8 mouse cellular contexts compared by ENCODE assay signal in genomic region chr17:29164469-29165111, GRCm38 (mm10). TPM values are rescaled to one million over a fixed set of nuclear protein-coding genes. Genes with fewer than 3 reads are reported as not detected.
DNase-seq lines count a peak whose midpoint lies in the region; ATAC-seq and TF ChIP-seq lines count a peak whose summit lies in the region.

No protein-coding gene starts in this region.

- no peak overlapping the region for H3K9ac ChIP-seq in neural tube, embryonic 11.5 days (ENCODE audit: low read length)
- H3K9ac ChIP-seq in neural tube, embryonic 15.5 days (replicated peaks): no peak overlapping the region
- no peak overlapping the region for H3K9ac ChIP-seq in embryonic facial prominence, embryonic 11.5 days (replicated peaks; ENCODE audit: low read length)
- H3K9ac ChIP-seq in hindbrain, postnatal 0 days (replicated peaks; ENCODE audit: low read length): no peak overlapping the region
- no peak overlapping the region for H3K9ac ChIP-seq in lung, embryonic 14.5 days

- no peaks in the 10 kb centered on the region for H3K36me3 ChIP-seq in neural tube, embryonic 11.5 days (ENCODE audit: control insufficient read depth, insufficient read depth, low read length)
- H3K36me3 ChIP-seq in neural tube, embryonic 15.5 days: no peaks in the 10 kb centered on the region
- H3K36me3 ChIP-seq in embryonic facial prominence, embryonic 11.5 days (replicated peaks; ENCODE audit: control insufficient read depth, insufficient read depth, low read depth, low read length): no peaks in the 10 kb centered on the region
- H3K36me3 ChIP-seq in hindbrain, postnatal 0 days (ENCODE audit: insufficient read depth, low read length): no peaks in the 10 kb centered on the region
- H3K36me3 ChIP-seq in lung, embryonic 14.5 days (ENCODE audit: insufficient read depth): no peaks in the 10 kb centered on the region
- no peaks in the 10 kb centered on the region; the same call in 1 of the 2 replicates for H3K36me3 ChIP-seq in splenic B cell, adult 2 months (ENCODE audit: control insufficient read depth, insufficient read depth, low read length, poor library complexity, severe bottlenecking)

- no peak for ATAC-seq in neural tube, embryonic 11.5 days (ENCODE audit: insufficient read depth, low FRiP score, low TSS enrichment)
- ATAC-seq in neural tube, embryonic 15.5 days (ENCODE audit: low FRiP score): no peak
- ATAC-seq in embryonic facial prominence, embryonic 11.5 days (replicated peaks; ENCODE audit: insufficient number of reproducible peaks, low FRiP score, low TSS enrichment, low read depth): 0 out of 2 replicates have a peak, but pooled peaks have one; percentile 12
- no peak for ATAC-seq in hindbrain, postnatal 0 days
- peak; percentile 47; the same call in 1 of the 2 replicates for ATAC-seq in lung, embryonic 14.5 days (ENCODE audit: insufficient read depth)
- ATAC-seq in erythroid progenitor cell, adult 5-6 weeks (replicated peaks; ENCODE audit: low FRiP score, poor library complexity, severe bottlenecking): no peak

- peaks cover 3% of the 10 kb centered on the region; the same call in 1 of the 2 replicates for H3K4me1 ChIP-seq in neural tube, embryonic 11.5 days (ENCODE audit: control insufficient read depth, insufficient read depth, low read length)
- H3K4me1 ChIP-seq in neural tube, embryonic 15.5 days: peaks cover 13% of the 10 kb centered on the region
- peaks cover 2% of the 10 kb centered on the region; the same call in 1 of the 2 replicates for H3K4me1 ChIP-seq in embryonic facial prominence, embryonic 11.5 days (ENCODE audit: control insufficient read depth, insufficient read depth, low read length)
- no peaks in the 10 kb centered on the region for H3K4me1 ChIP-seq in hindbrain, postnatal 0 days (ENCODE audit: insufficient read depth, low read length)
- H3K4me1 ChIP-seq in lung, embryonic 14.5 days (ENCODE audit: insufficient read depth): peaks cover 8% of the 10 kb centered on the region

- H3K9me3 ChIP-seq in neural tube, embryonic 11.5 days (ENCODE audit: control insufficient read depth, low read length): no peaks in the 10 kb centered on the region
- H3K9me3 ChIP-seq in neural tube, embryonic 15.5 days (replicated peaks): no peaks in the 10 kb centered on the region
- no peaks in the 10 kb centered on the region; the same call in 1 of the 2 replicates for H3K9me3 ChIP-seq in embryonic facial prominence, embryonic 11.5 days (replicated peaks; ENCODE audit: control insufficient read depth, low read length)
- no peaks in the 10 kb centered on the region for H3K9me3 ChIP-seq in hindbrain, postnatal 0 days (ENCODE audit: low read length)
- H3K9me3 ChIP-seq in lung, embryonic 14.5 days (ENCODE audit: low read depth, low read length): no peaks in the 10 kb centered on the region

- 20% methylated on average over 17 of the region's 17 CpGs for WGBS in neural tube, embryonic 11.5 days
- 16% methylated on average over 17 of the region's 17 CpGs for WGBS in neural tube, embryonic 15.5 days
- 17% methylated on average over 17 of the region's 17 CpGs for WGBS in embryonic facial prominence, embryonic 11.5 days
- 13% methylated on average over 17 of the region's 17 CpGs for WGBS in hindbrain, postnatal 0 days
- WGBS in lung, embryonic 14.5 days: 15% methylated on average over 17 of the region's 17 CpGs

- no peaks in the 10 kb centered on the region for H3K27me3 ChIP-seq in neural tube, embryonic 11.5 days (ENCODE audit: control insufficient read depth, insufficient read depth, low read length)
- H3K27me3 ChIP-seq in neural tube, embryonic 15.5 days (replicated peaks): 0 out of 2 replicates have a peak, but pooled peaks cover 2% of the 10 kb centered on the region
- no peaks in the 10 kb centered on the region for H3K27me3 ChIP-seq in embryonic facial prominence, embryonic 11.5 days (ENCODE audit: control insufficient read depth, insufficient read depth, low read length)
- H3K27me3 ChIP-seq in hindbrain, postnatal 0 days (ENCODE audit: insufficient read depth, low read length): no peaks in the 10 kb centered on the region
- H3K27me3 ChIP-seq in lung, embryonic 14.5 days (ENCODE audit: insufficient read depth, low read length): no peaks in the 10 kb centered on the region
- H3K27me3 ChIP-seq in splenic B cell, adult 2 months (ENCODE audit: control insufficient read depth, insufficient read depth, low read length, poor library complexity, severe bottlenecking): no peaks in the 10 kb centered on the region

- no peak for TF ChIP-seq CTCF in hindbrain, postnatal 0 days (IDR thresholded peaks at IDR 0.05; ENCODE audit: low read depth)
- TF ChIP-seq CTCF in lung, embryonic 14.5 days (IDR thresholded peaks at IDR 0.05; ENCODE audit: low read depth): no peak

- intact Hi-C loops in gastrocnemius, postnatal 36 days (cut with DNase I): no loop called here

- H3K27ac ChIP-seq in neural tube, embryonic 11.5 days (ENCODE audit: low read depth, low read length): no peak overlapping the region
- H3K27ac ChIP-seq in neural tube, embryonic 15.5 days (replicated peaks): no peak overlapping the region
- H3K27ac ChIP-seq in embryonic facial prominence, embryonic 11.5 days (replicated peaks; ENCODE audit: low read depth, low read length): no peak overlapping the region
- no peak overlapping the region for H3K27ac ChIP-seq in hindbrain, postnatal 0 days
- no peak overlapping the region for H3K27ac ChIP-seq in lung, embryonic 14.5 days (ENCODE audit: low read depth)

- H3K4me2 ChIP-seq in neural tube, embryonic 11.5 days (ENCODE audit: low read depth): no peak overlapping the region
- H3K4me2 ChIP-seq in neural tube, embryonic 15.5 days: no peak overlapping the region
- H3K4me2 ChIP-seq in embryonic facial prominence, embryonic 11.5 days (ENCODE audit: low read depth, low read length): no peak overlapping the region; the same call in 1 of the 2 replicates
- H3K4me2 ChIP-seq in hindbrain, postnatal 0 days (ENCODE audit: low read depth, low read length): no peak overlapping the region
- peak overlapping the region; percentile 18; the same call in 1 of the 2 replicates for H3K4me2 ChIP-seq in lung, embryonic 14.5 days

- peak; percentile 35 for DNase-seq in neural tube, embryonic 11.5 days (ENCODE audit: low spot score)
- peak; percentile 35 for DNase-seq in embryonic facial prominence, embryonic 11.5 days (ENCODE audit: low spot score)
- peak; percentile 29 for DNase-seq in hindbrain, postnatal 0 days (ENCODE audit: low spot score)
- peak; percentile 70 for DNase-seq in lung, embryonic 14.5 days
- DNase-seq in splenic B cell, adult 2 months (ENCODE audit: low read depth, low spot score): peak; percentile 75
- DNase-seq in gastrocnemius, postnatal 36 days: no peak

- H3K4me3 ChIP-seq in neural tube, embryonic 11.5 days (ENCODE audit: low read depth, low read length): no peak overlapping the region
- H3K4me3 ChIP-seq in neural tube, embryonic 15.5 days (replicated peaks): no peak overlapping the region
- H3K4me3 ChIP-seq in embryonic facial prominence, embryonic 11.5 days (ENCODE audit: low read depth, low read length): no peak overlapping the region
- no peak overlapping the region for H3K4me3 ChIP-seq in hindbrain, postnatal 0 days (ENCODE audit: low read length)
- H3K4me3 ChIP-seq in lung, embryonic 14.5 days (ENCODE audit: low read depth, low read length): no peak overlapping the region

RNA-seq across cellular contexts. Expression of gene Rab44, which starts 50.6 kb away (rescaled TPM):
- 0.39 and 0.44 TPM in 2 replicates for polyA plus RNA-seq in neural tube, embryonic 11.5 days (2014; fragmentation: Nextera tagmentation; extraction: Ambion mirVana)
- polyA plus RNA-seq in neural tube, embryonic 15.5 days (2015; fragmentation: Nextera tagmentation; extraction: Ambion mirVana): 0.15 and 3.7 TPM in 2 replicates
- polyA plus RNA-seq in embryonic facial prominence, embryonic 11.5 days (2014; fragmentation: Nextera tagmentation; extraction: Ambion mirVana): 0.66 TPM in 1 of 2 replicates, not detected in the other
- 1.2 TPM in 2 replicates for total RNA-seq in hindbrain, postnatal 0 days (2014; rRNA removed)
- polyA plus RNA-seq in hindbrain, postnatal 0 days (2015; fragmentation: Nextera tagmentation; extraction: Ambion mirVana): 0.05 and 0.20 TPM in 2 replicates
- 0.46 and 1.1 TPM in 2 replicates for polyA plus RNA-seq in lung, embryonic 14.5 days (2014; fragmentation: Nextera tagmentation; extraction: Ambion mirVana)
- under 1 TPM; 0.44 to 0.59 TPM for total RNA-seq in gastrocnemius, postnatal 36 days (2021)
- total RNA-seq in erythroid progenitor cell, adult 5-6 weeks (2015; ENCODE audit: low replicate concordance): 15.9 and 22.7 TPM in 2 replicates
- 22.2 and 28.0 TPM in 2 replicates for total RNA-seq in erythroid progenitor cell, adult 5-6 weeks (2017; ENCODE audit: low replicate concordance)

Comparison
In these comparisons a context has a peak if more than half of its experiments do, and no peak if none do; other contexts are left out.
1. ATAC-seq: peak in embryonic facial prominence, embryonic 11.5 days (single experiment) and lung, embryonic 14.5 days (single experiment); none in neural tube, embryonic 11.5 days (single experiment), neural tube, embryonic 15.5 days (single experiment), hindbrain, postnatal 0 days (single experiment) and erythroid progenitor cell, adult 5-6 weeks (single experiment).
2. DNase-seq: peak in neural tube, embryonic 11.5 days (single experiment), embryonic facial prominence, embryonic 11.5 days (single experiment), hindbrain, postnatal 0 days (single experiment), lung, embryonic 14.5 days (single experiment) and splenic B cell, adult 2 months (single experiment); none in gastrocnemius, postnatal 36 days (0 of 2).